15 mouse cellular contexts compared by ENCODE assay signal in the genomic region with DNA sequence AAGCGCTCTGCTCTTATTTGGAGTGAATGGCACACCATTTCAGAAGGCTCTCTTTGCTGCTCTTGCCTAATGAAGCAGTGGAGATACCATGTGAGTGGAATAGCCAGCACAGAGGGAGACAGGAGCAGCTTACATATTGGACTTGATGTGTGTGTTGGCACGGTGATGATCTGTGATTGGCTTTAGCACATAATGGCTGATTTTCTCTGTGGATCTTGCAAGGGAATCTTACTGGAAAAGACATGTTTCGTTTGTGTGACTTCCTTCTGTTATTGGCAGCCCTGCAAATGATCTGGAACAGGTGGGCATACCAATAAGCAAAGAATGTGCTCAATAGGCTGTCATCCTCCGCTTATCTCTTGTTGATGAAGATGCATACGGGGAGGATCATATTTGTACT.
A peak's percentile ranks its signal among the peaks of the same experiment; 100 is the strongest.
DNase-seq lines count a peak whose midpoint lies in the region; ATAC-seq and TF ChIP-seq lines count a peak whose summit lies in the region.
"Had no signal": no experiment of that assay in that cellular context is flagged by ENCODE, and none has a peak within 500 bp of the region (broad histone marks: within the 10 kb centered on the region; RNA-seq: fewer than 3 reads in every experiment).

No protein-coding gene starts in this region.

- no peaks in the 10 kb centered on the region for H3K9me3 ChIP-seq in forebrain, embryonic 16.5 days (ENCODE audit: control insufficient read depth, low read length)
- no peaks in the 10 kb centered on the region for H3K9me3 ChIP-seq in forebrain, embryonic 12.5 days
- no peaks in the 10 kb centered on the region for H3K9me3 ChIP-seq in hindbrain, postnatal 0 days (ENCODE audit: low read length)
- H3K9me3 ChIP-seq in hindbrain, embryonic 16.5 days (ENCODE audit: control insufficient read depth, low read length): no peaks in the 10 kb centered on the region
- H3K9me3 ChIP-seq in midbrain, embryonic 14.5 days (ENCODE audit: control insufficient read depth, low read length): no peaks in the 10 kb centered on the region
- H3K9me3 ChIP-seq in midbrain, postnatal 0 days (ENCODE audit: low read length): no peaks in the 10 kb centered on the region
- H3K9me3 ChIP-seq: embryonic facial prominence, embryonic 10.5 days; heart, embryonic 12.5 days; hindbrain, embryonic 12.5 days had no signal

- H3K27me3 ChIP-seq in forebrain, embryonic 16.5 days (replicated peaks; ENCODE audit: control insufficient read depth, insufficient read depth, low read length): no peaks in the 10 kb centered on the region
- H3K27me3 ChIP-seq in forebrain, embryonic 12.5 days: no peaks in the 10 kb centered on the region
- no peaks in the 10 kb centered on the region for H3K27me3 ChIP-seq in hindbrain, postnatal 0 days (ENCODE audit: insufficient read depth, low read length)
- no peaks in the 10 kb centered on the region for H3K27me3 ChIP-seq in hindbrain, embryonic 16.5 days (replicated peaks; ENCODE audit: control insufficient read depth, insufficient read depth, low read length)
- H3K27me3 ChIP-seq in midbrain, embryonic 14.5 days (ENCODE audit: control insufficient read depth, insufficient read depth, low read length): no peaks in the 10 kb centered on the region
- H3K27me3 ChIP-seq in midbrain, postnatal 0 days (ENCODE audit: insufficient read depth, low read length): no peaks in the 10 kb centered on the region
- H3K27me3 ChIP-seq: heart, embryonic 12.5 days; hindbrain, embryonic 12.5 days had no signal

- no peaks in the 10 kb centered on the region for H3K36me3 ChIP-seq in forebrain, embryonic 16.5 days (ENCODE audit: control insufficient read depth, insufficient read depth)
- H3K36me3 ChIP-seq in forebrain, embryonic 12.5 days (replicated peaks): no peaks in the 10 kb centered on the region
- H3K36me3 ChIP-seq in hindbrain, postnatal 0 days (ENCODE audit: insufficient read depth, low read length): no peaks in the 10 kb centered on the region
- no peaks in the 10 kb centered on the region for H3K36me3 ChIP-seq in hindbrain, embryonic 16.5 days (ENCODE audit: control insufficient read depth, insufficient read depth, low read length)
- no peaks in the 10 kb centered on the region for H3K36me3 ChIP-seq in midbrain, embryonic 14.5 days (ENCODE audit: control insufficient read depth, insufficient read depth, low read length)
- H3K36me3 ChIP-seq in midbrain, postnatal 0 days (ENCODE audit: insufficient read depth, low read length): no peaks in the 10 kb centered on the region
- H3K36me3 ChIP-seq: embryonic facial prominence, embryonic 10.5 days; heart, embryonic 12.5 days; hindbrain, embryonic 12.5 days had no signal

- peak; percentile 36 to 59 for DNase-seq in cerebellum, postnatal 14 days
- DNase-seq in cerebellum, adult 11 months: no peak
- peak; percentile 12 for DNase-seq in hindbrain, postnatal 0 days (ENCODE audit: low spot score)
- DNase-seq in midbrain, embryonic 14.5 days: peak; percentile 11
- DNase-seq in midbrain, postnatal 0 days (ENCODE audit: low spot score): no peak
- DNase-seq: adrenal gland, postnatal 10 days; gastrocnemius, postnatal 14 days; kidney, adult 2 months had no signal

- H3K4me3 ChIP-seq in forebrain, embryonic 16.5 days (replicated peaks; ENCODE audit: low read length): no peak overlapping the region
- no peak overlapping the region for H3K4me3 ChIP-seq in forebrain, embryonic 12.5 days (replicated peaks)
- H3K4me3 ChIP-seq in hindbrain, postnatal 0 days (ENCODE audit: low read length): no peak overlapping the region
- H3K4me3 ChIP-seq in hindbrain, embryonic 16.5 days (ENCODE audit: low read length): no peak overlapping the region
- no peak overlapping the region for H3K4me3 ChIP-seq in midbrain, embryonic 14.5 days (replicated peaks; ENCODE audit: low read depth, low read length)
- H3K4me3 ChIP-seq in midbrain, postnatal 0 days (ENCODE audit: low read depth, low read length): no peak overlapping the region
- H3K4me3 ChIP-seq: embryonic facial prominence, embryonic 10.5 days; heart, embryonic 12.5 days; hindbrain, embryonic 12.5 days had no signal

- no peak overlapping the region for H3K9ac ChIP-seq in forebrain, embryonic 16.5 days (replicated peaks; ENCODE audit: low read depth, low read length)
- H3K9ac ChIP-seq in forebrain, embryonic 12.5 days: no peak overlapping the region
- H3K9ac ChIP-seq in hindbrain, postnatal 0 days (replicated peaks; ENCODE audit: low read length): no peak overlapping the region
- H3K9ac ChIP-seq in hindbrain, embryonic 16.5 days (ENCODE audit: low read depth, low read length): no peak overlapping the region
- no peak overlapping the region for H3K9ac ChIP-seq in midbrain, embryonic 14.5 days (replicated peaks; ENCODE audit: low read length)
- H3K9ac ChIP-seq in midbrain, postnatal 0 days (replicated peaks; ENCODE audit: low read length, poor library complexity, severe bottlenecking): no peak overlapping the region
- H3K9ac ChIP-seq: heart, embryonic 12.5 days; hindbrain, embryonic 12.5 days had no signal

- H3K4me2 ChIP-seq in forebrain, embryonic 16.5 days (ENCODE audit: low read length): no peak overlapping the region
- no peak overlapping the region for H3K4me2 ChIP-seq in forebrain, embryonic 12.5 days
- no peak overlapping the region for H3K4me2 ChIP-seq in hindbrain, postnatal 0 days (ENCODE audit: low read depth, low read length)
- H3K4me2 ChIP-seq in hindbrain, embryonic 16.5 days (ENCODE audit: low read length): no peak overlapping the region
- no peak overlapping the region for H3K4me2 ChIP-seq in midbrain, embryonic 14.5 days (ENCODE audit: low read length)
- no peak overlapping the region for H3K4me2 ChIP-seq in midbrain, postnatal 0 days (ENCODE audit: low read depth, low read length, poor library complexity, severe bottlenecking)
- H3K4me2 ChIP-seq: heart, embryonic 12.5 days; hindbrain, embryonic 12.5 days had no signal

- no peaks in the 10 kb centered on the region for H3K4me1 ChIP-seq in forebrain, embryonic 16.5 days (replicated peaks; ENCODE audit: control insufficient read depth, insufficient read depth, low read length)
- H3K4me1 ChIP-seq in forebrain, embryonic 12.5 days: no peaks in the 10 kb centered on the region
- no peaks in the 10 kb centered on the region for H3K4me1 ChIP-seq in hindbrain, postnatal 0 days (ENCODE audit: insufficient read depth, low read length)
- no peaks in the 10 kb centered on the region; the same call in 1 of the 2 replicates for H3K4me1 ChIP-seq in hindbrain, embryonic 16.5 days (ENCODE audit: control insufficient read depth, insufficient read depth, low read depth, low read length)
- H3K4me1 ChIP-seq in midbrain, embryonic 14.5 days (ENCODE audit: control insufficient read depth, insufficient read depth, low read length): peaks cover 3% of the 10 kb centered on the region; the same call in 1 of the 2 replicates
- H3K4me1 ChIP-seq in midbrain, postnatal 0 days (ENCODE audit: insufficient read depth, low read length): no peaks in the 10 kb centered on the region
- H3K4me1 ChIP-seq: embryonic facial prominence, embryonic 10.5 days; heart, embryonic 12.5 days; hindbrain, embryonic 12.5 days had no signal

- peak; percentile 57 for ATAC-seq in forebrain, embryonic 16.5 days
- no peak for ATAC-seq in forebrain, embryonic 12.5 days (ENCODE audit: low FRiP score)
- ATAC-seq in hindbrain, postnatal 0 days: no peak
- ATAC-seq in hindbrain, embryonic 16.5 days: no peak
- no peak for ATAC-seq in midbrain, embryonic 14.5 days (ENCODE audit: low FRiP score, low TSS enrichment)
- no peak for ATAC-seq in midbrain, postnatal 0 days (ENCODE audit: low FRiP score)
- ATAC-seq: intestine, embryonic 16.5 days had no signal

- WGBS in forebrain, embryonic 16.5 days: 64% methylated on average over 5 of the region's 5 CpGs
- WGBS in forebrain, embryonic 12.5 days: 80% methylated on average over 5 of the region's 5 CpGs
- 70% methylated on average over 5 of the region's 5 CpGs for WGBS in hindbrain, postnatal 0 days
- 76% methylated on average over 5 of the region's 5 CpGs for WGBS in hindbrain, embryonic 16.5 days
- 74% methylated on average over 5 of the region's 5 CpGs for WGBS in midbrain, embryonic 14.5 days
- 68% methylated on average over 5 of the region's 5 CpGs for WGBS in midbrain, postnatal 0 days

- no peak overlapping the region for H3K27ac ChIP-seq in forebrain, embryonic 16.5 days (ENCODE audit: low read length)
- no peak overlapping the region for H3K27ac ChIP-seq in forebrain, embryonic 12.5 days
- H3K27ac ChIP-seq in hindbrain, postnatal 0 days: no peak overlapping the region
- no peak overlapping the region for H3K27ac ChIP-seq in hindbrain, embryonic 16.5 days (ENCODE audit: low read depth, low read length)
- no peak overlapping the region for H3K27ac ChIP-seq in midbrain, embryonic 14.5 days (replicated peaks; ENCODE audit: low read depth, low read length)
- H3K27ac ChIP-seq in midbrain, postnatal 0 days (ENCODE audit: low read depth, low read length): no peak overlapping the region
- H3K27ac ChIP-seq: embryonic facial prominence, embryonic 10.5 days; hindbrain, embryonic 12.5 days had no signal

- no peak for TF ChIP-seq CTCF in hindbrain, postnatal 0 days (IDR thresholded peaks at IDR 0.05; ENCODE audit: low read depth)
- TF ChIP-seq CTCF in midbrain, postnatal 0 days (IDR thresholded peaks at IDR 0.05): no peak

Comparison
In these comparisons a context has a peak if more than half of its experiments do, and no peak if none do; other contexts are left out.
1. DNase-seq: peak in cerebellum, postnatal 14 days (2 of 2), hindbrain, postnatal 0 days (single experiment) and midbrain, embryonic 14.5 days (single experiment); none in cerebellum, adult 11 months (single experiment) and midbrain, postnatal 0 days (single experiment).